ENCODE assay signal across 12 mouse cellular contexts in the genomic region with DNA sequence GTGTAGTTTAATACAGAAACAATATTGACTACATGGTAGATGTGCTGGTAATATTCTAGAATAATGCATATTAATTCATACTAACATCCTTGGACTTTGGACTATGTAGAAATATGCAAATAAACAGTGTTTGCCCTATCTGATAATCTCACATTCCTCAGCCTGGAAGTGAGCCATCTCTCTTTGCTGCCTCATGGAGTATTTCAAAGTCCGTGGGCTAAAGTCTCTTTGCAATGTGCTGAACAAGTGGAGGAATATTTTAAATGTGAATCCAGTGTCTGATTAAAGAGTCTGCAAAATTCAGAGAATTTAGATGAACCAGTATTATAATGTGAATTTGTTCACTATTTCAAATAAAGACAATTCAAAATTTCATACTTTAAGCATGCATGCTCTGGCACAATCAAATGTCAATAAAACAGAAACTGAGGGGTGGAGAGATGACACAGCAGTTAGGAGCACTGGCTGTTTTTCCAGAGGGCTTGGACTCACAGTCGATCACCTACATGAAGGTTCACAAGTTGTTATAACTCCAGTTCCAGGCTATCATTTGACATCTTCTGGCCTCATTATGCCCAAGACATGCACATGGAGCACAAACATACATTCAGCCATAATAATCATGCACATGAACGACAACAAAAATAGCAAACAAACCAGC.
DNase-seq lines count a peak whose midpoint lies in the region; ATAC-seq and TF ChIP-seq lines count a peak whose summit lies in the region.
"Had no signal": no experiment of that assay in that cellular context is flagged by ENCODE, and none has a peak within 500 bp of the region (broad histone marks: within the 10 kb centered on the region; RNA-seq: fewer than 3 reads in every experiment).

No protein-coding gene starts in this region.

- H3K9me3 ChIP-seq in liver, embryonic 12.5 days (replicated peaks): no peaks in the 10 kb centered on the region
- H3K9me3 ChIP-seq: heart, embryonic 13.5 days had no signal

- no peak for TF ChIP-seq CTCF in embryonic fibroblast, embryonic 13.5 days (IDR thresholded peaks at IDR 0.05; ENCODE audit: borderline replicate concordance, insufficient read depth, low read length)

- H3K9ac ChIP-seq in liver, embryonic 12.5 days: no peak overlapping the region
- H3K9ac ChIP-seq: heart, embryonic 13.5 days; hindbrain, embryonic 14.5 days had no signal

- no peak for TF ChIP-seq POLR2A in embryonic fibroblast, embryonic 13.5 days (IDR thresholded peaks at IDR 0.05; ENCODE audit: low read depth, low read length)

- peak; percentile 77 for ATAC-seq in frontal cortex, adult (ENCODE audit: low TSS enrichment)
- ATAC-seq in liver, embryonic 12.5 days: 0 out of 2 replicates have a peak, but pooled peaks have one; percentile 49
- ATAC-seq: activated CD4-positive, CD25-positive, alpha-beta regulatory T cell, adult 4 months had no signal

- H3K27me3 ChIP-seq in liver, embryonic 12.5 days (replicated peaks): no peaks in the 10 kb centered on the region
- H3K27me3 ChIP-seq: heart, embryonic 13.5 days had no signal

- H3K4me1 ChIP-seq in liver, embryonic 12.5 days: no peaks in the 10 kb centered on the region
- peaks cover 7% of the 10 kb centered on the region for H3K4me1 ChIP-seq in embryonic fibroblast, embryonic 13.5 days (ENCODE audit: control insufficient read depth, insufficient read depth, low read length)
- H3K4me1 ChIP-seq: heart, embryonic 13.5 days had no signal

- WGBS in liver, embryonic 12.5 days (ENCODE audit: insufficient replicate concordance): 47% methylated on average over 3 of the region's 3 CpGs

- no peak overlapping the region for H3K27ac ChIP-seq in liver, embryonic 12.5 days
- H3K27ac ChIP-seq in embryonic fibroblast, embryonic 13.5 days (ENCODE audit: insufficient read depth, low read length): peak overlapping the region; percentile 14; the same call in 1 of the 2 replicates
- H3K27ac ChIP-seq: heart, embryonic 13.5 days; hindbrain, embryonic 14.5 days had no signal

- DNase-seq in frontal cortex, postnatal 14 days (ENCODE audit: low spot score in 2 of 2): no peak
- no peak for DNase-seq in liver
- peak; percentile 12 for DNase-seq in layer of hippocampus, adult 9-10 months (ENCODE audit: low spot score)
- no peak for DNase-seq in cerebellum, adult 9-10 months
- no peak for DNase-seq in urinary bladder, postnatal 36 days (ENCODE audit: low spot score in 2 of 2)
- DNase-seq: cerebellum, postnatal 36 days had no signal

- no peaks in the 10 kb centered on the region for H3K36me3 ChIP-seq in liver, embryonic 12.5 days
- H3K36me3 ChIP-seq: heart, embryonic 13.5 days had no signal

- H3K4me3 ChIP-seq in liver, embryonic 12.5 days: no peak overlapping the region
- H3K4me3 ChIP-seq in embryonic fibroblast, embryonic 13.5 days (ENCODE audit: insufficient read depth, low read length): no peak overlapping the region
- H3K4me3 ChIP-seq: heart, embryonic 13.5 days had no signal

- H3K4me2 ChIP-seq in liver, embryonic 12.5 days: no peak overlapping the region
- H3K4me2 ChIP-seq: heart, embryonic 13.5 days; hindbrain, embryonic 14.5 days had no signal
